Mouse (Mus musculus): ENCODE results near the gene Camk1g. TPM values are rescaled to one million over a fixed set of nuclear protein-coding genes. Genes with fewer than 3 reads are reported as not detected.

Gene Camk1g
- polyA plus RNA-seq, 1 experiment = 40.8 TPM

DNA sequence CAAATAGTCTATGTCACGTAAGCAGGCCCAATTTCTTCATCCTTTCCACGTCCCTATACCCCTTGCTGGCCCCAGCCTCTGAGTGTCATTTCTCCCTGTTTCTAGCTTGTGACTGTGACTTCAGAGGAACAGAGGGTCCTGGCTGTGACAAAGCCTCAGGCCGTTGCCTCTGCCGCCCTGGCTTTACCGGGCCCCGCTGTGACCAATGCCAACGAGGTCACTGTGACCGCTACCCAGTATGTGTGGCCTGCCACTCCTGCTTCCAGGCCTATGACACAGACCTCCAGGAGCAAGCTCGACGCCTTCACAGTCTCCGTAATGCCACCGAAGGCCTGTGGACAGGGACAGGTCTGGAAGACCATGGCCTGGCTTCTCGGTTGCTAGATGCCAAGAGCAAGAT lies 38.1 kb downstream of the Camk1g start:
- no peak for DNase-seq (ENCODE audit: low read depth)

GRCm38 (mm10) chr1:193330626-193331025 lies 39.5 kb downstream of the Camk1g start:
- no peak for DNase-seq (ENCODE audit: low read depth)
- TF ChIP-seq POLR2A (IDR thresholded peaks at IDR 0.05; ENCODE audit: borderline replicate concordance, extremely low read depth, insufficient read depth, insufficient read length, poor library complexity, severe bottlenecking) (no peak), CTCF (IDR thresholded peaks at IDR 0.05; ENCODE audit: borderline replicate concordance, extremely low read depth, insufficient read depth, insufficient read length) (no peak)

More for the DNA sequence above, 38.1 kb downstream of the Camk1g start:
- TF ChIP-seq CTCF (IDR thresholded peaks at IDR 0.05; ENCODE audit: borderline replicate concordance, extremely low read depth, insufficient read depth, insufficient read length) (no peak), POLR2A (IDR thresholded peaks at IDR 0.05; ENCODE audit: borderline replicate concordance, extremely low read depth, insufficient read depth, insufficient read length, poor library complexity, severe bottlenecking) (no peak)

DNA sequence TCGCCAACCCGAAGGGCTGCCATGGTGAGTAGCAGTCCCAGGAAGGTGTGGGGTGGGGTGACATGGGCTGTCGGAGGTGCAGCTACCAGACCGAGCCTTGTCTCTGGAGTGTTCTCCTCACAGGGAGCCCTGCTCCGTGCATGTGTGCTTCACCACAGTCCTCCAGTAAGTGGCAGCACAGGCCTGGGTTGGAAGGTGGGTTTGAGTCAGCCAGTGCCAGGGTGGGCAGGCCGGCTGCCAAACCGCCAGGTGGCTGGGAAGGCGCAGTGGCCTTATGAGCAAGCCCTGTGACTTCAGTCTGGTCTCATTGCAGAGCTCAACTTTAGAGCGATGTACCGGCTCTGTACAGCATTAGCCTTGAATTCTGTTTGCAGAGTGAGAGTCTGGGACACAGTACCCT lies 39.9 kb downstream of the Camk1g start:
- DNase-seq (ENCODE audit: low read depth) = peak; percentile 95
- TF ChIP-seq CTCF (IDR thresholded peaks at IDR 0.05; ENCODE audit: borderline replicate concordance, extremely low read depth, insufficient read depth, insufficient read length) (peak; percentile 81), POLR2A (IDR thresholded peaks at IDR 0.05; ENCODE audit: borderline replicate concordance, extremely low read depth, insufficient read depth, insufficient read length, poor library complexity, severe bottlenecking) (no peak)

GRCm38 (mm10) chr1:193329557-193329956 lies 40.5 kb downstream of the Camk1g start:
- no peak for DNase-seq (ENCODE audit: low read depth)
- TF ChIP-seq POLR2A (IDR thresholded peaks at IDR 0.05; ENCODE audit: borderline replicate concordance, extremely low read depth, insufficient read depth, insufficient read length, poor library complexity, severe bottlenecking) (no peak), CTCF (IDR thresholded peaks at IDR 0.05; ENCODE audit: borderline replicate concordance, extremely low read depth, insufficient read depth, insufficient read length) (no peak)

GRCm38 (mm10) chr1:193327686-193328085 lies 42.4 kb downstream of the Camk1g start:
- DNase-seq (ENCODE audit: low read depth) = no peak
- no peak for TF ChIP-seq POLR2A (IDR thresholded peaks at IDR 0.05; ENCODE audit: borderline replicate concordance, extremely low read depth, insufficient read depth, insufficient read length, poor library complexity, severe bottlenecking)
- TF ChIP-seq CTCF (IDR thresholded peaks at IDR 0.05; ENCODE audit: borderline replicate concordance, extremely low read depth, insufficient read depth, insufficient read length) = no peak

DNA sequence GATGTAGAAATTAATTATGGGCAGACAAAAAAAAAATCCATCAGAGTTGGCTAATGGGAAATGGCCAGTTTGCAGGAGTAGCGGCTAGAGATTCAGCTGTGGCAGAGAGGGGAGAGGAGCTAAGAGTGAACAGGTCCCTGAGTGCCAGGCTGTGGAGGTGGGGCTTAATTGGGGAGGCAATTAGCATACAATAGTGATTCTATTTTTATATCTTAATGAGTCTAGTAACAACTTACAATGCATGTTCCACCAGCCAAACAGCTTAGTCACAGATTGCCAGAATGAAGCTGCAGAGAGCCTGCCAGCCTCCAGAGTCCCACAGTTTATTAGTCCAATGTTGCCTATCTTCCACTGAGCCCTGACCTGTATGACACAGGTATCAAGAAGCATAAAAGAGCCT lies 42.9 kb downstream of the Camk1g start:
- TF ChIP-seq CTCF (IDR thresholded peaks at IDR 0.05; ENCODE audit: borderline replicate concordance, extremely low read depth, insufficient read depth, insufficient read length) = no peak
- TF ChIP-seq POLR2A (IDR thresholded peaks at IDR 0.05; ENCODE audit: borderline replicate concordance, extremely low read depth, insufficient read depth, insufficient read length, poor library complexity, severe bottlenecking) = no peak
- DNase-seq (ENCODE audit: low read depth) = peak; percentile 38

DNA sequence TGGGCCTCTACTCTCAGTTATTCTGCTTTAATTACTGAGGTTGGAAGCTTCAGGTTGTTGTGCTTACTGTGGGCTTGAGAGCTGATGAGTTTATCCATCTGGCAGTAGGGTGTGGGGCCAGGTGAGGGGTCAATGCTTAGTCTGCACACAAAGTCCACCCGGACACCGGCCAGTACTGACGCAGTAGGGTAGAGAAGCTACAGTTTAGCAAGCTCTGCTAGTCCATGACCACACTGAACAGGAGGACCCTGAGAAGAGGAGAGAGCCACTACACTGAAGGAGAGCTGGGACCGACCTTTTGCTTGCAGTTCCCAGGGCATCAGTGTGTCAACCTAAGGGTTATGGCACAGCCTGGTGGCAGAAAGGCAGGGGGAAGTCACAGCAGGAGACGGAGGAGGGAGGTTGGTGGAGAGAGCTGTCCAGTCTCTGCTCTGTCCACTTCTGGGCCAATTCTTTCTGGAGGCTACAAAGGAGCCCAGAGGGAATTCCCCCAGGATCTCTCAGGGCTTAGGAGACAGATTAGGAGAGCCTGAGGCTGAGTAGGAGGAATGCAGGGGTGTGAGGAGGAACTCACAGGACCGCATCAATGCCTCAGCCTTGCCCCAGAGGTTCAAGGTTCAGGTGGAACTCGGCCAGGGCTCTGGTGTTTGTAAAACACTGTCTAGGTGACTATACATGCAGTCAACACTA lies 43.5 kb downstream of the Camk1g start:
- DNase-seq (ENCODE audit: low read depth) = no peak
- no peak for TF ChIP-seq POLR2A (IDR thresholded peaks at IDR 0.05; ENCODE audit: borderline replicate concordance, extremely low read depth, insufficient read depth, insufficient read length, poor library complexity, severe bottlenecking)
- TF ChIP-seq CTCF (IDR thresholded peaks at IDR 0.05; ENCODE audit: borderline replicate concordance, extremely low read depth, insufficient read depth, insufficient read length) = no peak

DNA sequence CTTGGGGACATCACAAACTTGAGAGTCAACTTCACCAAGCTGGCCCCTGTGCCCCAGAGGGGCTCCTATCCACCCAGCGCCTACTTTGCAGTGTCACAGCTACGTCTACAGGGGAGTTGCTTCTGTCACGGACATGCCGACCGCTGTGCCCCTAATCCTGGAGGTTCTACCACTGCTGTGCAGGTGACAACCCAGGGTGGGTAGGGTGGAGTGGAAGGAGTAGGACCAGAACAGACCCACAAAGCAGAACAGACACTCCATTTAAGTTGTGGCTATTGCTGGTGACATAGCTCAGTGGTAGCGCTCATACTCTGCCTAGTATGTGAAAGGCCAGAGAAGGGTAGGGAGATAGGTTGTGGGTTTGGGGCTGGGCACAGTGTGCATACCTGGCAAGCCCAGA lies 44.2 kb downstream of the Camk1g start:
- TF ChIP-seq POLR2A (IDR thresholded peaks at IDR 0.05; ENCODE audit: borderline replicate concordance, extremely low read depth, insufficient read depth, insufficient read length, poor library complexity, severe bottlenecking) = no peak
- TF ChIP-seq CTCF (IDR thresholded peaks at IDR 0.05; ENCODE audit: borderline replicate concordance, extremely low read depth, insufficient read depth, insufficient read length) = no peak
- DNase-seq (ENCODE audit: low read depth) = no peak

GRCm38 (mm10) chr1:193324224-193324623 lies 45.9 kb downstream of the Camk1g start:
- TF ChIP-seq POLR2A (IDR thresholded peaks at IDR 0.05; ENCODE audit: borderline replicate concordance, extremely low read depth, insufficient read depth, insufficient read length, poor library complexity, severe bottlenecking) = no peak
- peak; percentile 66 for TF ChIP-seq CTCF (IDR thresholded peaks at IDR 0.05; ENCODE audit: borderline replicate concordance, extremely low read depth, insufficient read depth, insufficient read length)
- DNase-seq (ENCODE audit: low read depth) = peak; percentile 46

GRCm38 (mm10) chr1:193323686-193324085 lies 46.4 kb downstream of the Camk1g start:
- no peak for DNase-seq (ENCODE audit: low read depth)
- TF ChIP-seq POLR2A (IDR thresholded peaks at IDR 0.05; ENCODE audit: borderline replicate concordance, extremely low read depth, insufficient read depth, insufficient read length, poor library complexity, severe bottlenecking) (no peak), CTCF (IDR thresholded peaks at IDR 0.05; ENCODE audit: borderline replicate concordance, extremely low read depth, insufficient read depth, insufficient read length) (no peak)

GRCm38 (mm10) chr1:193320398-193320797 lies 49.7 kb downstream of the Camk1g start:
- no peak for DNase-seq (ENCODE audit: low read depth)
- TF ChIP-seq POLR2A (IDR thresholded peaks at IDR 0.05; ENCODE audit: borderline replicate concordance, extremely low read depth, insufficient read depth, insufficient read length, poor library complexity, severe bottlenecking) (no peak), CTCF (IDR thresholded peaks at IDR 0.05; ENCODE audit: borderline replicate concordance, extremely low read depth, insufficient read depth, insufficient read length) (no peak)

DNA sequence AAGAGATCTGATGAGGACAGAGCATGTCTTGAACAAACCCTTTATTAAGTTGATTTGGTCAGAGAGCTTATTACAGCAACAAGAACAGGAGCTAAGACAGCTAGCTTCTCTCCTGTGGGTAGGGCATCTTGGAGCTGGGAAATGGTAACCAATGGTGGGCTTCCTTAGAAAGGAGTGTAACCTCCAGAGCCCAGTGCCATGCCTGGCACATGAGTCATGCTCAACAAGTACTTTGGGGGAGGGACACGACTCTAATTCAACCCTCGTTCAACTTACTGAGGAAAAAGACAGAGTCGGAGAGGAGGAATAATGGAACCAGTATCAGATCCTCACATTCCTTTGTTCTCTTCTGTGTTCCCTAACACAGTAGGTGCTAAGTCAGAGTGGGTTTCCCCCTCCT lies 50.4 kb downstream of the Camk1g start:
- no peak for DNase-seq (ENCODE audit: low read depth)
- TF ChIP-seq CTCF (IDR thresholded peaks at IDR 0.05; ENCODE audit: borderline replicate concordance, extremely low read depth, insufficient read depth, insufficient read length) (no peak), POLR2A (IDR thresholded peaks at IDR 0.05; ENCODE audit: borderline replicate concordance, extremely low read depth, insufficient read depth, insufficient read length, poor library complexity, severe bottlenecking) (no peak)
